Mouse (Mus musculus) testis, adult 2 months (tissue): Measurements from ENCODE around the gene Nkiras1.

Source experiments
- CTCF ChIP-seq: fragments of 200-500 bp; IDR thresholded peaks from 2 replicates; pipeline ENCODE4 v1.5.1; 2012; ENCODE audit warnings: low read depth, mild to moderate bottlenecking, inconsistent platforms, low read length, moderate library complexity; ENCODE audit not compliant: control insufficient read depth, insufficient read depth, insufficient replicate concordance
- POLR2A ChIP-seq: fragments of 200-500 bp; IDR thresholded peaks from 2 replicates; pipeline ENCODE4 v1.6.1; 2012; ENCODE audit warnings: low read depth, mild to moderate bottlenecking, inconsistent platforms, low read length, moderate library complexity; ENCODE audit not compliant: control insufficient read depth

DNA sequence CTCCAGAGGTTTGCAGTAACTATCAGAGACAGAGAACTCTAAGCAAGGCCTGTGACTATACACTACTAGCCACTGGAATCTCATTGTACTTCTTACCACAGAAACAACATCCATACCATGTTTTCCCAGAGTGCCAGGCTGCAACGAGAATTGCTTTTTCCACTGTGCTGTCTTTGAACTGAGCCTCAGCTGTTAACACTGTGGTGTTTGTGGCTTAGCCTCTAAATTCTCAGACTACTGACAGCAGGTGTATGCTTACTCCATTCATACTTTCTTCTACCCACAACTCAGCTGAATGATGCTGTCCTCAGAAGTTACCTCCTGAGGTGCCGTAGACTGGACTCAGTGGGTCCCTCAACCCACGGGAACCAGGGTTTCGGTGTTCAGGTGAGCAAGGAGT, 29.1 kb upstream of the Nkiras1 start:
- TF ChIP-seq CTCF, result no peak
- no peak for TF ChIP-seq POLR2A
